Mouse (Mus musculus) heart, adult 2 months (tissue): ENCODE results near the gene Tnik. TPM values are rescaled to one million over a fixed set of nuclear protein-coding genes. Genes with fewer than 3 reads are reported as not detected.

Experiments
- DNase-seq, 2 experiments: peaks; one replicate each; pipeline ENCODE4 v3.0.0; 2021
- H3K27ac ChIP-seq: fragments of 200-600 bp; 2 replicates; pipeline ENCODE4 v1.8.1; 2022
- H3K27me3 ChIP-seq: fragments of 200-500 bp; 2 replicates; pipeline ENCODE4 v1.6.1; 2012; ENCODE audit warnings: mild to moderate bottlenecking, low read length, inconsistent platforms, mixed read lengths; ENCODE audit not compliant: control insufficient read depth, insufficient read depth
- H3K36me3 ChIP-seq: fragments of 200-500 bp; 2 replicates; pipeline ENCODE4 v1.6.1; 2012; ENCODE audit warnings: low read length, inconsistent platforms; ENCODE audit not compliant: control insufficient read depth, insufficient read depth
- H3K4me1 ChIP-seq: fragments of 200-500 bp; 2 replicates; pipeline ENCODE4 v1.6.1; 2011; ENCODE audit warnings: low read length; ENCODE audit not compliant: control insufficient read depth, insufficient read depth
- H3K4me3 ChIP-seq: fragments of 200-600 bp; 2 replicates; pipeline ENCODE4 v1.8.1; 2022
- H3K79me2 ChIP-seq: fragments of 200-500 bp; replicated peaks from 2 replicates; pipeline ENCODE4 v1.6.1; 2012; ENCODE audit warnings: mild to moderate bottlenecking, inconsistent platforms, low read length, moderate library complexity, mixed read lengths; ENCODE audit not compliant: control insufficient read depth, insufficient read depth
- H3K9ac ChIP-seq: fragments of 200-500 bp; 2 replicates; pipeline ENCODE4 v1.6.1; 2012; ENCODE audit warnings: low read depth, mild to moderate bottlenecking, control low read depth, inconsistent platforms, low read length, mixed read lengths
- CTCF ChIP-seq: fragments of 200-600 bp; IDR thresholded peaks from 2 replicates; pipeline ENCODE4 v1.8.1; 2022; ENCODE audit warnings: antibody characterized with exemption, mild to moderate bottlenecking, moderate library complexity
- EP300 ChIP-seq: fragments of 200-500 bp; IDR thresholded peaks from 2 replicates; pipeline ENCODE4 v1.6.1; 2011; ENCODE audit warnings: low read depth, low read length, control low read depth; ENCODE audit not compliant: insufficient read depth
- POLR2A ChIP-seq: fragments of 200-500 bp; IDR thresholded peaks from 2 replicates; pipeline ENCODE4 v1.6.1; 2011; ENCODE audit warnings: mild to moderate bottlenecking, low read depth, low read length, control low read depth; ENCODE audit not compliant: insufficient read depth
- WGBS: fragments of 180-500 bp; shearing (Covaris S2); methylation state at CpG from one replicate; pipeline ENCODE4 v1.1.7; 2018; 5-methylcytosine and 5-hydroxymethylcytosine counted together
- intact Hi-C: fragments of 180-260 bp; cut with DNase I; formaldehyde crosslinking; loops from one replicate; pipeline ENCODE4 v1.15.1; 2025
- polyA plus RNA-seq: library from polyadenylated mRNA; depleted of rRNA; stranded (reverse); fragments of >200 nt; gene quantifications from 2 replicates; pipeline ENCODE4 v1.2.3, GENCODE M21; 2012
- total RNA-seq, 2 experiments: library from RNA; stranded (reverse); gene quantifications; 2 replicates each; pipeline ENCODE4 v1.2.3; 2021

The Tnik gene
- total and polyA plus RNA-seq, 3 experiments, result 6.6 to 29.8 (median 26.8) TPM

DNA sequence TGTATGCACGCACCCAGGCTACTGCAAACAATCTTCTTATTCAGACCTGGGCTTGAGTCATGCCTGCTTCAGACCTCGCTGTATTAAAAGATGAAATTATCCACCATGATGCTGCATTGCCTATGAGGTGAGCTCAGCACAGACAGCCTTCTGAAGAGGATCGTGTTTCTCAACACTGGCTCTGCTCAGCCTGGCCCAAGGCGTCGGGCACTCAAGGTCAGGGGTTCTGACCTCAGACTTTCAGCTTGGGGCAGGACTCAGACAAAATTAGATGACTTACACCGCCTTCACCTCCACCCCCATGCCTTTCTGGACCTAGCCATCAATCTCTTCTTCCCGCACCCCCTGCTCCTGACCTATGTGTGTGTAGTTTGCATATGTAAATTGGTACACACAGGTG, 4.2 kb downstream of the Tnik start:
- WGBS, result 84% methylated on average over 7 of the region's 7 CpGs
- H3K79me2 ChIP-seq, result no peaks in the 10 kb centered on the region
- H3K4me1 ChIP-seq, result peaks cover 4% of the 10 kb centered on the region
- H3K27ac ChIP-seq, result no peak overlapping the region
- H3K4me3 ChIP-seq, result no peak overlapping the region
- H3K27me3 ChIP-seq, result no peaks in the 10 kb centered on the region
- no peak overlapping the region for H3K9ac ChIP-seq
- intact Hi-C loops, result loop anchor here (5.0 to 10.0 kb wide), 2 partner anchors 100 to 278 kb away; no protein-coding TSS in a partner anchor
- no peak for DNase-seq
- TF ChIP-seq EP300 (no peak), CTCF (no peak), POLR2A (no peak)
- H3K36me3 ChIP-seq, result no peaks in the 10 kb centered on the region; the same call in 1 of the 2 replicates

DNA sequence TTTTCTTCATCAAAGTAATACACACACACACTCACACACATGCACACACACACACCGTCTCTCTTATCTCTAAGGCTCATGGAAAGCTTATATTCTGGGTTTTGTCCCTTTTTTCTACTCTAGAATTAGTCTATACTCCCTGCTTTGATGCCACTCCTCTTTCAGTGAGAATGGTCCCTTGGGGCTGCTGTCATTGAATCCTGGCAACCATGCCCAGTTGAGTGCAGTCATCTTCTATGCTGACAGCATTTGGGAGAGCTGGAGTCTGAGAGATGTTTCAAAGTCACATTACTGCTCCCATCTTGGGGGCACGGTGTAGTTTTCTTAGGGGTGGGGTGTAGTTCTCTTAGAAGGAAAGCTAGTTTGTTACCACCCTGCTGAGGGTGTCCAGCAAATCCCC, 6.7 kb downstream of the Tnik start:
- TF ChIP-seq EP300, result no peak
- TF ChIP-seq CTCF, result no peak
- TF ChIP-seq POLR2A, result no peak
- Histone ChIP-seq H3K79me2 (no peaks in the 10 kb centered on the region), H3K27ac (no peak overlapping the region), H3K36me3 (no peaks in the 10 kb centered on the region; the same call in 1 of the 2 replicates), H3K4me1 (peaks cover 3% of the 10 kb centered on the region), H3K9ac (no peak overlapping the region), H3K4me3 (no peak overlapping the region), H3K27me3 (no peaks in the 10 kb centered on the region)
- intact Hi-C loops, result loop anchor here (5.0 to 10.0 kb wide), 2 partner anchors 102 to 275 kb away; no protein-coding TSS in a partner anchor
- 56% methylated on average over 2 of the region's 2 CpGs for WGBS
- no peak for DNase-seq

DNA sequence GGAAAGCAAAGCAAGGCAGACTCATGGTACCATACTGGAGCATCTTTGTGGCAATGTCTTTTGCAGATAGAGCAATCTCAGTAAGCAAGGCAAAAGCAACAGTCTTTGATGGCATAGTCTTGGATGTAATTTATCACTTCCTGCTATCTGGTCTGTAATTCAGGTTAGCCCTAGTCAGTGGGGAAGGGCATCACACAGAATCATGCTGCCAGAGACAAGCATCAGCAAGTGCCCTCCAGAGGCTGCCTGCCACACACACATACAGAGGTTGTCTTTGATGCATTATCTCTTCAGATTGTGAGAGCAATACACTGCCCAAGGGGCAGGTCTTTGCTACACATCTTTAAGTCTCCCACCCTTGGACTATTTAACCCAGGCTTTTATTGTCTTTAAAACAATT, 8.9 kb downstream of the Tnik start:
- intact Hi-C loops, result no loop called here
- no peak overlapping the region for H3K4me3 ChIP-seq
- H3K79me2 ChIP-seq, result no peaks in the 10 kb centered on the region
- H3K4me1 ChIP-seq, result peaks cover 2% of the 10 kb centered on the region; the same call in 1 of the 2 replicates
- H3K9ac ChIP-seq, result no peak overlapping the region
- H3K27me3 ChIP-seq, result no peaks in the 10 kb centered on the region
- DNase-seq, result no peak
- no peaks in the 10 kb centered on the region; the same call in 1 of the 2 replicates for H3K36me3 ChIP-seq
- TF ChIP-seq CTCF (no peak), POLR2A (no peak), EP300 (no peak)
- H3K27ac ChIP-seq, result no peak overlapping the region

DNA sequence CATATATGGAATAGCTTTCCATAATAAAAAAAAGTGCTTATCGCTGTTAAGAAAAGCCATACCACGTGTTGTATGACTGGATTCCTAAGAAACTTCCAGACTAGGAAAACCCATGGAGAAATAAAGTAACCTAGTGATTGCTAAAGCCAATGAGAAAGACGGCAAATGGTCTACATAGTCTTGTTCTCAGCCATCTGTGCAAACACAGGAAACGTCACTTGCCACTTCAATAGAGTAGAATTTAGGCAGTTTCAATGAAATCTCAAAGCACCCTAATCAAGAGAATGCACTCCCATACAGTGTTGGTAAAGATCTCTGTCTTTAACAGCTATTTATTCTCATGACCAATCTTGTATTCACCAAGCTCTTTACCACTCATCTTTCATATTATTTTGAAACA, 11.7 kb downstream of the Tnik start:
- WGBS, result 75% methylated on average over 4 of the region's 4 CpGs
- H3K27ac ChIP-seq, result no peak overlapping the region
- TF ChIP-seq EP300 (no peak), POLR2A (no peak), CTCF (no peak)
- H3K4me3 ChIP-seq, result no peak overlapping the region
- H3K9ac ChIP-seq, result no peak overlapping the region
- H3K79me2 ChIP-seq, result no peaks in the 10 kb centered on the region
- no peaks in the 10 kb centered on the region; the same call in 1 of the 2 replicates for H3K36me3 ChIP-seq
- no peak for DNase-seq
- peaks cover 2% of the 10 kb centered on the region; the same call in 1 of the 2 replicates for H3K4me1 ChIP-seq
- intact Hi-C loops, result no loop called here
- H3K27me3 ChIP-seq, result no peaks in the 10 kb centered on the region

- H3K4me1 ChIP-seq, result peaks cover 1% of the 10 kb centered on the region; the same call in 1 of the 2 replicates
- no peak overlapping the region for H3K9ac ChIP-seq
- TF ChIP-seq EP300 (no peak), CTCF (no peak), POLR2A (no peak)
- no peak overlapping the region for H3K4me3 ChIP-seq
- no peaks in the 10 kb centered on the region for H3K36me3 ChIP-seq
- 71% methylated on average over 1 of the region's 1 CpGs for WGBS
- H3K27me3 ChIP-seq, result no peaks in the 10 kb centered on the region
- no peak overlapping the region for H3K27ac ChIP-seq
- no peak for DNase-seq
- H3K79me2 ChIP-seq, result no peaks in the 10 kb centered on the region
- intact Hi-C loops, result no loop called here
Measured at GRCm38 (mm10) chr3:28289693-28290092, 26.7 kb downstream of the Tnik start.

GRCm38 (mm10) chr3:28301378-28301777, 38.4 kb downstream of the Tnik start:
- WGBS, result 8% methylated on average over 4 of the region's 4 CpGs
- intact Hi-C loops, result loop anchor here (10.0 kb wide), 1 partner anchor 63 kb away; no protein-coding TSS in a partner anchor
- H3K27ac ChIP-seq, result no peak overlapping the region; the same call in 1 of the 2 replicates

More at GRCm38 (mm10) chr3:28301378-28301777, 38.4 kb downstream of the Tnik start:
- H3K27me3 ChIP-seq, result no peaks in the 10 kb centered on the region
- no peak overlapping the region for H3K9ac ChIP-seq
- no peak overlapping the region for H3K4me3 ChIP-seq
- no peak for DNase-seq
- no peaks in the 10 kb centered on the region for H3K79me2 ChIP-seq
- peaks cover 4% of the 10 kb centered on the region for H3K4me1 ChIP-seq
- H3K36me3 ChIP-seq, result no peaks in the 10 kb centered on the region
- TF ChIP-seq CTCF (0 out of 2 replicates have a peak, but pooled peaks have one; percentile 7), EP300 (no peak)
